Mouse (Mus musculus): ENCODE measurements around the gene Tgfb3. TPM values are rescaled to one million over a fixed set of nuclear protein-coding genes. Genes with fewer than 3 reads are reported as not detected.

Tgfb3 gene
- polyA plus RNA-seq, 1 experiment = 2.6 TPM

- 81% methylated on average over 2 of the region's 2 CpGs for WGBS
- no peaks in the 10 kb centered on the region for H3K36me3 ChIP-seq (ENCODE audit: control insufficient read depth, insufficient read depth, low read length)
- no peak overlapping the region for H3K4me3 ChIP-seq (ENCODE audit: insufficient read depth, low read depth, low read length)
- DNase-seq = no peak
- no peaks in the 10 kb centered on the region for H3K4me1 ChIP-seq (ENCODE audit: control insufficient read depth, insufficient read depth, low read length)
- H3K27me3 ChIP-seq (replicated peaks; ENCODE audit: control insufficient read depth, insufficient read depth, low read length) = no peaks in the 10 kb centered on the region
- TF ChIP-seq POLR2A (IDR thresholded peaks at IDR 0.05; ENCODE audit: low read depth, low read length) = no peak
- no peak for TF ChIP-seq CTCF (conservative IDR thresholded peaks at IDR 0.05; ENCODE audit: insufficient read depth, insufficient read length, low read depth, low read length)
- no peak overlapping the region for H3K27ac ChIP-seq (ENCODE audit: insufficient read depth, low read depth, low read length)
These were observed 64.7 kb downstream of the Tgfb3 start for GRCm38 (mm10) chr12:86014174-86014573.

GRCm38 (mm10) chr12:86012195-86012594 is 66.6 kb downstream of the Tgfb3 start:
- Histone ChIP-seq H3K36me3 (ENCODE audit: control insufficient read depth, insufficient read depth, low read length) (no peaks in the 10 kb centered on the region), H3K4me3 (ENCODE audit: insufficient read depth, low read depth, low read length) (no peak overlapping the region), H3K4me1 (ENCODE audit: control insufficient read depth, insufficient read depth, low read length) (no peaks in the 10 kb centered on the region), H3K27ac (ENCODE audit: insufficient read depth, low read depth, low read length) (no peak overlapping the region), H3K27me3 (replicated peaks; ENCODE audit: control insufficient read depth, insufficient read depth, low read length) (no peaks in the 10 kb centered on the region)
- no peak for DNase-seq
- TF ChIP-seq POLR2A (IDR thresholded peaks at IDR 0.05; ENCODE audit: low read depth, low read length) (no peak), CTCF (conservative IDR thresholded peaks at IDR 0.05; ENCODE audit: insufficient read depth, insufficient read length, low read depth, low read length) (no peak)
- 71% methylated on average over 2 of the region's 2 CpGs for WGBS

GRCm38 (mm10) chr12:86010656-86011055 is 68.2 kb downstream of the Tgfb3 start:
- Histone ChIP-seq H3K4me3 (ENCODE audit: insufficient read depth, low read depth, low read length) (no peak overlapping the region), H3K4me1 (ENCODE audit: control insufficient read depth, insufficient read depth, low read length) (no peaks in the 10 kb centered on the region), H3K36me3 (ENCODE audit: control insufficient read depth, insufficient read depth, low read length) (no peaks in the 10 kb centered on the region), H3K27me3 (replicated peaks; ENCODE audit: control insufficient read depth, insufficient read depth, low read length) (no peaks in the 10 kb centered on the region), H3K27ac (ENCODE audit: insufficient read depth, low read depth, low read length) (no peak overlapping the region)
- WGBS = 92% methylated on average over 5 of the region's 5 CpGs
- TF ChIP-seq CTCF (conservative IDR thresholded peaks at IDR 0.05; ENCODE audit: insufficient read depth, insufficient read length, low read depth, low read length) = no peak
- no peak for TF ChIP-seq POLR2A (IDR thresholded peaks at IDR 0.05; ENCODE audit: low read depth, low read length)
- no peak for DNase-seq

- 79% methylated on average over 3 of the region's 3 CpGs for WGBS
- Histone ChIP-seq H3K27ac (ENCODE audit: insufficient read depth, low read depth, low read length) (no peak overlapping the region), H3K4me1 (ENCODE audit: control insufficient read depth, insufficient read depth, low read length) (no peaks in the 10 kb centered on the region), H3K36me3 (ENCODE audit: control insufficient read depth, insufficient read depth, low read length) (no peaks in the 10 kb centered on the region), H3K27me3 (replicated peaks; ENCODE audit: control insufficient read depth, insufficient read depth, low read length) (no peaks in the 10 kb centered on the region), H3K4me3 (ENCODE audit: insufficient read depth, low read depth, low read length) (no peak overlapping the region)
- DNase-seq = no peak
- TF ChIP-seq CTCF (conservative IDR thresholded peaks at IDR 0.05; ENCODE audit: insufficient read depth, insufficient read length, low read depth, low read length) (no peak), POLR2A (IDR thresholded peaks at IDR 0.05; ENCODE audit: low read depth, low read length) (no peak)
These were observed 71.5 kb downstream of the Tgfb3 start for GRCm38 (mm10) chr12:86007377-86007776.

Other genes with a start within 250 kb of the Tgfb3 start
- 21.9 and 27.3 TPM in 2 replicates for gene Ift43, start 3.5 kb upstream of the Tgfb3 start, polyA plus RNA-seq (2012; rRNA removed)
- gene Gpatch2l, start 162.8 kb upstream of the Tgfb3 start, polyA plus RNA-seq (2012; rRNA removed) = 8.1 and 9.2 TPM in 2 replicates